Mouse (Mus musculus): ENCODE measurements around the gene Il1rl1. TPM values are rescaled to one million over a fixed set of nuclear protein-coding genes. Genes with fewer than 3 reads are reported as not detected.

Gene Il1rl1
- total and polyA plus RNA-seq, 3 experiments = 44.4 to 68.4 TPM; not detected in 1

DNA sequence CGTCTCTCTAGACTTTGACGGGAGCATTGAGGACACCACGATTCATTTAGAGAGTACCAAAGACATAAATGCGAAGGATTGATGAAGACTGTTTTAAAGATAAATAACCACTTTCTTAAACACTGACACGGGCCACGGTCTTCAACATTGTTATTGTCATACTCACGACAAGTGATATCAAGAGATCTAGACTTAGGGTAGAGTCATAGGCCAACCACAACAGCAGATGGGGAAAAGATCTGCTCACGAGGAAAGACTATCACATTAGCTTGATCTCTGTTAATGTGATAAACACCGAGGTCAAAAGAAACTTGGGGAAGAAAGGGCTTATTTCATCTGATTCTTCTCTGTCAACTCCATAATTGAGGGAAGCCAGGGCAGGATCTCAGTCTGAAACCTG is 2.1 kb upstream of the Il1rl1 start:
- H3K79me2 ChIP-seq (ENCODE audit: control insufficient read depth, insufficient read depth, low read length, poor library complexity) = peaks cover 24% of the 10 kb centered on the region
- H3K9me3 ChIP-seq (replicated peaks; ENCODE audit: insufficient read depth, low read length) = no peaks in the 10 kb centered on the region
- DNase-seq (ENCODE audit: low read depth, low spot score) = no peak
- H3K9ac ChIP-seq (ENCODE audit: control insufficient read depth, low read depth, low read length, poor library complexity, severe bottlenecking) = no peak overlapping the region
- H3K27me3 ChIP-seq (ENCODE audit: control insufficient read depth in 1 of 2, insufficient read depth in 2 of 2, low read length in 2 of 2) = no peaks in the 10 kb centered on the region
- peak overlapping the region; percentile 29 for H3K27ac ChIP-seq (ENCODE audit: control insufficient read depth, low read depth, low read length)
- H3K4me1 ChIP-seq (ENCODE audit: control insufficient read depth in 1 of 2, insufficient read depth in 2 of 2, low read length in 2 of 2) = peaks cover 29 to 40% of the 10 kb centered on the region in 2 experiments
- no peak overlapping the region for H3K4me3 ChIP-seq (ENCODE audit: control insufficient read depth in 1 of 2, insufficient read depth in 1 of 2, low read depth in 2 of 2, low read length in 2 of 2)
- no peak for TF ChIP-seq KAT2A (conservative IDR thresholded peaks at IDR 0.05; ENCODE audit: low read depth, low read length)
- no peak for TF ChIP-seq ELF1 (IDR thresholded peaks at IDR 0.05; ENCODE audit: low read depth, low read length)
- TF ChIP-seq ETS1 (IDR thresholded peaks at IDR 0.05; ENCODE audit: low read depth, low read length) = peak; percentile 57; the same call in 1 of the 2 replicates
- no peak for TF ChIP-seq MYB (IDR thresholded peaks at IDR 0.05; ENCODE audit: low read depth, low read length)
- no peak for TF ChIP-seq USF2 (IDR thresholded peaks at IDR 0.05; ENCODE audit: borderline replicate concordance in 1 of 2, insufficient read depth in 1 of 2, low read depth in 1 of 2, low read length in 2 of 2)
- TF ChIP-seq GATA1 (IDR thresholded peaks at IDR 0.05; ENCODE audit: low read depth, low read length) = peak; percentile 73
- no peak for TF ChIP-seq GABPA (IDR thresholded peaks at IDR 0.05; ENCODE audit: low read depth, low read length)
- TF ChIP-seq MEF2A (IDR thresholded peaks at IDR 0.05; ENCODE audit: extremely low read depth, insufficient replicate concordance, low read depth, low read length, poor library complexity, severe bottlenecking) = no peak
- TF ChIP-seq BHLHE40 (IDR thresholded peaks at IDR 0.05; ENCODE audit: borderline replicate concordance, low read depth, low read length) = no peak
- TF ChIP-seq EP300 (IDR thresholded peaks at IDR 0.05; ENCODE audit: low read depth in 1 of 2, low read length in 2 of 2) = peak in 1 of 2 experiments; percentile 36; a peak in 2 of 4 replicates
- TF ChIP-seq TCF12 (IDR thresholded peaks at IDR 0.05; ENCODE audit: low read depth, low read length) = peak; percentile 61; the same call in 1 of the 2 replicates
- no peak for TF ChIP-seq ZKSCAN1 (IDR thresholded peaks at IDR 0.05; ENCODE audit: low read depth, low read length)
- TF ChIP-seq MYC (IDR thresholded peaks at IDR 0.05; ENCODE audit: low read depth, low read length) = no peak
- no peak for TF ChIP-seq ZC3H11A (IDR thresholded peaks at IDR 0.05; ENCODE audit: low read depth, low read length)
- TF ChIP-seq CHD1 (IDR thresholded peaks at IDR 0.05; ENCODE audit: low read depth, low read length) = no peak
- TF ChIP-seq TAL1 (IDR thresholded peaks at IDR 0.05; ENCODE audit: low read length) = no peak
- H3K36me3 ChIP-seq (ENCODE audit: control insufficient read depth in 1 of 2, insufficient read depth in 2 of 2, low read length in 2 of 2) = peaks cover 0 to 58% of the 10 kb centered on the region in 2 experiments; a peak in 2 of 4 replicates

DNA sequence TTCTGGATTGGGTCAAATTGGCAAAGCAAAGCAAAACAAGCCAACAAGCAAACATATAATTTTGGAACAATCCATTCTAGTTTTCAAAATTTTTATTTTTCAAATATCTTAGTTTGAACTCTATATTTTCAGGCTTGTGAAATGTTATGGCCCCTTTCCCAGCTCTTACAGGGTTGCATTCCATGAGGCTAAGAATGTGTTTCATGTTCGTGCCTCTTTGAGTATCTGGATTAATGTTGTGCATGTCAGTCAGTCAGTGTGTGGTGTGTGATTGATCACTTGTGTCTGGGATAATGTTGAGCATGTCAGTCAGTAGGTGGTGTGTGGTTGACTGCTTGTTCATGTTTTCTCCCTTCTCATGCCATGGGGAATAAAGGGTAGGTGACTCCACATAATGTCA is 1.5 kb upstream of the Il1rl1 start:
- Histone ChIP-seq H3K9me3 (replicated peaks; ENCODE audit: insufficient read depth, low read length) (no peaks in the 10 kb centered on the region), H3K27me3 (ENCODE audit: control insufficient read depth in 1 of 2, insufficient read depth in 2 of 2, low read length in 2 of 2) (no peaks in the 10 kb centered on the region), H3K79me2 (ENCODE audit: control insufficient read depth, insufficient read depth, low read length, poor library complexity) (peaks cover 29% of the 10 kb centered on the region), H3K4me1 (ENCODE audit: control insufficient read depth in 1 of 2, insufficient read depth in 2 of 2, low read length in 2 of 2) (peaks cover 33 to 45% of the 10 kb centered on the region in 2 experiments), H3K27ac (ENCODE audit: control insufficient read depth, low read depth, low read length) (peak overlapping the region; percentile 7; the same call in 1 of the 2 replicates), H3K36me3 (ENCODE audit: control insufficient read depth in 1 of 2, insufficient read depth in 2 of 2, low read length in 2 of 2) (peaks cover 0 to 62% of the 10 kb centered on the region in 2 experiments; a peak in 2 of 4 replicates), H3K9ac (ENCODE audit: control insufficient read depth, low read depth, low read length, poor library complexity, severe bottlenecking) (no peak overlapping the region), H3K4me3 (ENCODE audit: control insufficient read depth in 1 of 2, insufficient read depth in 1 of 2, low read depth in 2 of 2, low read length in 2 of 2) (no peak overlapping the region)
- TF ChIP-seq POLR2A (IDR thresholded peaks at IDR 0.05; ENCODE audit: control insufficient read depth in 1 of 2, insufficient read depth in 1 of 2, low read depth in 1 of 2, low read length in 2 of 2, poor library complexity in 1 of 2) (no peak), MAZ (IDR thresholded peaks at IDR 0.05; ENCODE audit: low read depth, low read length) (no peak), EP300 (IDR thresholded peaks at IDR 0.05; ENCODE audit: low read depth in 1 of 2, low read length in 2 of 2) (no peak), CHD2 (IDR thresholded peaks at IDR 0.05; ENCODE audit: low read length) (no peak), MAX (IDR thresholded peaks at IDR 0.05; ENCODE audit: low read length) (no peak), MEF2A (IDR thresholded peaks at IDR 0.05; ENCODE audit: extremely low read depth, insufficient replicate concordance, low read depth, low read length, poor library complexity, severe bottlenecking) (no peak), TBP (IDR thresholded peaks at IDR 0.05; ENCODE audit: low read depth, low read length) (no peak), USF2 (IDR thresholded peaks at IDR 0.05; ENCODE audit: borderline replicate concordance in 1 of 2, insufficient read depth in 1 of 2, low read depth in 1 of 2, low read length in 2 of 2) (no peak), POLR2AphosphoS5 (IDR thresholded peaks at IDR 0.05; ENCODE audit: borderline replicate concordance, low read depth, low read length) (no peak), POLR2AphosphoS2 (IDR thresholded peaks at IDR 0.05; ENCODE audit: low read length) (no peak), SIN3A (IDR thresholded peaks at IDR 0.05; ENCODE audit: low read length) (no peak), ELF1 (IDR thresholded peaks at IDR 0.05; ENCODE audit: low read depth, low read length) (no peak), USF1 (IDR thresholded peaks at IDR 0.05; ENCODE audit: low read depth, low read length) (no peak), RCOR1 (IDR thresholded peaks at IDR 0.05; ENCODE audit: low read depth, low read length) (no peak)
- DNase-seq (ENCODE audit: low read depth, low spot score) = no peak

Measured in MEL (cell line).